Mouse (Mus musculus): ENCODE data around the gene Gjd2.
A peak's percentile ranks its signal among the peaks of the same experiment; 100 is the strongest.

Gene Gjd2

GRCm38 (mm10) chr2:114013846-114014245, 427 bp upstream of the Gjd2 start:
- DNase-seq (ENCODE audit: low spot score in 2 of 2), result no peak

DNA sequence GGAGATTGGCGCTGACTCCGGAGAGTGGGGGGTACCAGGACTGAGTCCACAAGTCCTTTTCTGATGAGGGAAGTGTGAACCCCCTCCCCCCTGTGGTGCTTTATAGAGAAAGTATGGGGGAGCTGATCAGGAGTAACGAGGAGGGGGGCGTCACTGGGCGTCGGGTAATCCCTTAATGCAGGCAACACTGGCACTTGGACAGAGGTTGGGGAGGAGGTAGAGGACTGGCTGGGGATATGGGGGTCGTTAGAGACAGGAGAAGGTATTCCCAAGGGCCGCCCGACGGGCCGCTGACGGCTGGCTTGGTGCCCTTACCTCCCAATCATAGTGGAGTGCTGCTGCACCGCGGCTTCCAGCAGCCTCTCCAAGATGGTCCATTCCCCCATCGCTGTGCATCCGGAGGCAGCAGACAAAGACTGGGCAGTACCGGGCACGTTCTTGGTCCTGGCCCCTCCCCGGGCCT, 639 bp downstream of the Gjd2 start:
- no peak for DNase-seq (ENCODE audit: low spot score in 2 of 2)

DNA sequence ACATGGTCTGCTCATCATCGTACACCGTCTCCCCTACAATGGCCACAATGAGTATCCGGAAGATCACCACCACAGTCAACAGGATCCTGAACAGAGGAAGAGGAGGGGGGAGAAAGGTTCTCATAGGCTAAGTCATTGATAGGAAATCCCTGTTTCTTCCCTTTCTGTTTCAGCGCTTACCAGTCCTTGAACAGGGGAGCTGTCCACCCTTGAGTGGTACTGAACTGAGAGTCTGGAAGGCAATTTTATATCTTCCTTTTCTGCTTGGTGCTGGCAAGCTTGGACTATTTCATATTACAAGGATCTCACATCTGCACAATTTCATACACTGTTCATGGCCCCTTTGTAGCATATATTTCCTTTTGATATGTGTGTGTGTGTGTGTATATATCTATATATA, 1.6 kb downstream of the Gjd2 start:
- DNase-seq (ENCODE audit: low spot score in 2 of 2), result peak; percentile 21 to 61

- DNase-seq (ENCODE audit: low spot score in 2 of 2), result no peak
Measured at GRCm38 (mm10) chr2:114008321-114008720, 5.1 kb downstream of the Gjd2 start.

DNA sequence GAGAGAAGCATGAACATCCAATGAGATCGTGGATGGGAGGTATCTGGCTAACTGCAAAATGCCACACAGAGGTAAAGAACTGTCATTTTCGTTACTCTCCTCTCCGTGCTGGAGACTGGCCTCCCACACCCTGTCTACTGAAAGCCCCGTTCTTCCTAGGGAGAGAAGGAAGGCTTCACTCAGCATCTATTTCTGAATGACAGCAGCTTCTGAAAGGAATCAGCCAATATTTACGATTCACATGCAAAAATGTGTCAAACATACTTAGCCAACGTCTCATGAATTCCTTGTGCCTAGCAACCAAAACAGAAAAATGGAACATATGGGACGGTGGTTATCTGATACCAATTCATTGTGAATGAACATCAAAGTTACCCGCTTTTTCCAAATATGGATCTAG, 15.9 kb downstream of the Gjd2 start:
- no peak for DNase-seq (ENCODE audit: low spot score in 2 of 2)

GRCm38 (mm10) chr2:113996930-113997329, 16.5 kb downstream of the Gjd2 start:
- DNase-seq (ENCODE audit: low spot score in 2 of 2), result no peak

GRCm38 (mm10) chr2:113984890-113985289, 28.5 kb downstream of the Gjd2 start:
- no peak for DNase-seq (ENCODE audit: low spot score in 2 of 2)

GRCm38 (mm10) chr2:113980664-113981063, 32.8 kb downstream of the Gjd2 start:
- no peak for DNase-seq (ENCODE audit: low spot score in 2 of 2)

GRCm38 (mm10) chr2:113978151-113978771, 35.2 kb downstream of the Gjd2 start:
- DNase-seq (ENCODE audit: low spot score in 2 of 2), result no peak

GRCm38 (mm10) chr2:113973950-113974349, 39.5 kb downstream of the Gjd2 start:
- DNase-seq (ENCODE audit: low spot score in 2 of 2), result no peak

- DNase-seq (ENCODE audit: low spot score in 2 of 2), result no peak
Measured at GRCm38 (mm10) chr2:113966421-113966820, 47.0 kb downstream of the Gjd2 start.
